Mouse (Mus musculus) macrophage (primary cell): ENCODE data around the gene Cntrl. TPM values are rescaled to one million over a fixed set of nuclear protein-coding genes. Genes with fewer than 3 reads are reported as not detected.

ENCODE experiments used
- H3K27ac ChIP-seq: fragments of 350-480 bp; formaldehyde crosslinking; 2 replicates; pipeline ENCODE4 v1.9.0; 2021
- H3K36me3 ChIP-seq: fragments of 350-480 bp; formaldehyde crosslinking; 2 replicates; pipeline ENCODE4 v1.9.0; 2021; ENCODE audit errors: inconsistent target
- H3K4me3 ChIP-seq: fragments of 350-480 bp; formaldehyde crosslinking; 2 replicates; pipeline ENCODE4 v1.9.0; 2021; ENCODE audit errors: inconsistent target
- H3K79me2 ChIP-seq: fragments of 350-480 bp; formaldehyde crosslinking; 2 replicates; pipeline ENCODE4 v1.9.0; 2021; ENCODE audit errors: inconsistent target
- WGBS: methylation state at CpG from one replicate; pipeline ENCODE4 v1.1.7; 2026; ENCODE audit warnings: inconsistent platforms; ENCODE audit not compliant: missing documents; 5-methylcytosine and 5-hydroxymethylcytosine counted together
- polyA plus RNA-seq: library from polyadenylated mRNA; stranded (reverse); fragments of 250-400 nt; gene quantifications from 3 replicates; pipeline ENCODE4 v1.2.4, GENCODE M21; 2018; ENCODE audit warnings: inconsistent platforms

Gene Cntrl
- polyA plus RNA-seq, 1 experiment from 2014 or later = 21.6 TPM

GRCm38 (mm10) chr2:35102777-35103176 is 6.5 kb upstream of the Cntrl start:
- H3K36me3 ChIP-seq = no peaks in the 10 kb centered on the region
- no peak overlapping the region for H3K27ac ChIP-seq
- H3K4me3 ChIP-seq = no peak overlapping the region
- no peaks in the 10 kb centered on the region for H3K79me2 ChIP-seq

GRCm38 (mm10) chr2:35103558-35103957 is 5.7 kb upstream of the Cntrl start:
- WGBS = 99% methylated on average over 5 of the region's 5 CpGs
- no peak overlapping the region for H3K4me3 ChIP-seq
- no peak overlapping the region for H3K27ac ChIP-seq
- no peaks in the 10 kb centered on the region for H3K79me2 ChIP-seq
- no peaks in the 10 kb centered on the region for H3K36me3 ChIP-seq

- WGBS = 71% methylated on average over 3 of the region's 3 CpGs
- H3K4me3 ChIP-seq = no peak overlapping the region
- H3K36me3 ChIP-seq = no peaks in the 10 kb centered on the region
- no peak overlapping the region for H3K27ac ChIP-seq
- H3K79me2 ChIP-seq = no peaks in the 10 kb centered on the region
These were observed 4.4 kb upstream of the Cntrl start for GRCm38 (mm10) chr2:35104843-35105242.

GRCm38 (mm10) chr2:35107984-35108635 is 1.2 kb upstream of the Cntrl start:
- Histone ChIP-seq H3K79me2 (peaks cover 24% of the 10 kb centered on the region), H3K27ac (no peak overlapping the region), H3K4me3 (no peak overlapping the region), H3K36me3 (no peaks in the 10 kb centered on the region)
- 21% methylated on average over 5 of the region's 5 CpGs for WGBS

- peak overlapping the region; percentile 70 for H3K4me3 ChIP-seq
- peak overlapping the region; percentile 66 for H3K27ac ChIP-seq
- H3K79me2 ChIP-seq = peaks cover 24% of the 10 kb centered on the region
- no peaks in the 10 kb centered on the region for H3K36me3 ChIP-seq
- 6% methylated on average over 3 of the region's 3 CpGs for WGBS
These were observed 580 bp upstream of the Cntrl start for GRCm38 (mm10) chr2:35108712-35109111.

GRCm38 (mm10) chr2:35109924-35110304 is 622 bp downstream of the Cntrl start:
- Histone ChIP-seq H3K36me3 (peaks cover 7% of the 10 kb centered on the region), H3K27ac (peak overlapping the region; percentile 66), H3K4me3 (peak overlapping the region; percentile 70), H3K79me2 (peaks cover 24% of the 10 kb centered on the region)
- under 1% methylated on average over 13 of the region's 13 CpGs for whole genome bisulfite sequencing

- WGBS = 7% methylated on average over 2 of the region's 2 CpGs
- H3K27ac ChIP-seq = peak overlapping the region; percentile 66
- H3K79me2 ChIP-seq = peaks cover 24% of the 10 kb centered on the region
- H3K36me3 ChIP-seq = peaks cover 13% of the 10 kb centered on the region
- peak overlapping the region; percentile 70 for H3K4me3 ChIP-seq
These were observed 1.2 kb downstream of the Cntrl start for GRCm38 (mm10) chr2:35110521-35110920.

GRCm38 (mm10) chr2:35124716-35125115 is 15.4 kb downstream of the Cntrl start:
- WGBS = 89% methylated on average over 7 of the region's 7 CpGs
- H3K36me3 ChIP-seq = peaks cover 55% of the 10 kb centered on the region
- H3K4me3 ChIP-seq = no peak overlapping the region
- H3K79me2 ChIP-seq = no peaks in the 10 kb centered on the region
- H3K27ac ChIP-seq = no peak overlapping the region

GRCm38 (mm10) chr2:35131491-35131890 is 22.2 kb downstream of the Cntrl start:
- H3K79me2 ChIP-seq = peaks cover 13% of the 10 kb centered on the region; the same call in 1 of the 2 replicates
- peaks cover 33% of the 10 kb centered on the region for H3K36me3 ChIP-seq
- H3K27ac ChIP-seq = peak overlapping the region; percentile 70
- H3K4me3 ChIP-seq = peak overlapping the region; percentile 47; the same call in 1 of the 2 replicates

- Histone ChIP-seq H3K79me2 (peaks cover 13% of the 10 kb centered on the region; the same call in 1 of the 2 replicates), H3K27ac (peak overlapping the region; percentile 70), H3K4me3 (peak overlapping the region; percentile 47), H3K36me3 (peaks cover 32% of the 10 kb centered on the region)
- 0% methylated on average over 21 of the region's 21 CpGs for WGBS
These were observed 22.8 kb downstream of the Cntrl start for GRCm38 (mm10) chr2:35131991-35132661.

- peaks cover 13% of the 10 kb centered on the region; the same call in 1 of the 2 replicates for H3K79me2 ChIP-seq
- H3K4me3 ChIP-seq = peak overlapping the region; percentile 47
- peak overlapping the region; percentile 70 for H3K27ac ChIP-seq
- 3% methylated on average over 5 of the region's 5 CpGs for WGBS
- peaks cover 32% of the 10 kb centered on the region for H3K36me3 ChIP-seq
These were observed 23.4 kb downstream of the Cntrl start for GRCm38 (mm10) chr2:35132662-35133055.

GRCm38 (mm10) chr2:35133891-35134290 is 24.6 kb downstream of the Cntrl start:
- Histone ChIP-seq H3K79me2 (peaks cover 13% of the 10 kb centered on the region; the same call in 1 of the 2 replicates), H3K4me3 (no peak overlapping the region), H3K36me3 (peaks cover 29% of the 10 kb centered on the region), H3K27ac (no peak overlapping the region)
- WGBS = 98% methylated on average over 5 of the region's 5 CpGs

GRCm38 (mm10) chr2:35138576-35138975 is 29.3 kb downstream of the Cntrl start:
- no peak overlapping the region for H3K27ac ChIP-seq
- WGBS = 94% methylated on average over 1 of the region's 1 CpGs
- peaks cover 36% of the 10 kb centered on the region for H3K36me3 ChIP-seq
- H3K79me2 ChIP-seq = peaks cover 7% of the 10 kb centered on the region; the same call in 1 of the 2 replicates
- no peak overlapping the region for H3K4me3 ChIP-seq

- no peaks in the 10 kb centered on the region for H3K79me2 ChIP-seq
- H3K36me3 ChIP-seq = peaks cover 58% of the 10 kb centered on the region
- WGBS = 90% methylated on average over 2 of the region's 3 CpGs
- H3K27ac ChIP-seq = no peak overlapping the region
- no peak overlapping the region for H3K4me3 ChIP-seq
These were observed 32.4 kb downstream of the Cntrl start for GRCm38 (mm10) chr2:35141673-35142072.

GRCm38 (mm10) chr2:35148806-35149205 is 39.5 kb downstream of the Cntrl start:
- Histone ChIP-seq H3K27ac (no peak overlapping the region), H3K79me2 (no peaks in the 10 kb centered on the region), H3K4me3 (no peak overlapping the region), H3K36me3 (peaks cover 82% of the 10 kb centered on the region)
- 97% methylated on average over 10 of the region's 10 CpGs for WGBS
